Mouse (Mus musculus) monocyte, adult 59 days (primary cell): ENCODE data around the gene 9030025P20Rik. TPM values are rescaled to one million over a fixed set of nuclear protein-coding genes. Genes with fewer than 3 reads are reported as not detected.

Experiments
- total RNA-seq, 2 experiments: library from RNA; stranded (reverse); gene quantifications; one replicate each; pipeline ENCODE4 v1.2.4; 2023

The 9030025P20Rik gene
- total RNA-seq: 10 to 100 TPM; 22.5 to 25.9 TPM

DNA sequence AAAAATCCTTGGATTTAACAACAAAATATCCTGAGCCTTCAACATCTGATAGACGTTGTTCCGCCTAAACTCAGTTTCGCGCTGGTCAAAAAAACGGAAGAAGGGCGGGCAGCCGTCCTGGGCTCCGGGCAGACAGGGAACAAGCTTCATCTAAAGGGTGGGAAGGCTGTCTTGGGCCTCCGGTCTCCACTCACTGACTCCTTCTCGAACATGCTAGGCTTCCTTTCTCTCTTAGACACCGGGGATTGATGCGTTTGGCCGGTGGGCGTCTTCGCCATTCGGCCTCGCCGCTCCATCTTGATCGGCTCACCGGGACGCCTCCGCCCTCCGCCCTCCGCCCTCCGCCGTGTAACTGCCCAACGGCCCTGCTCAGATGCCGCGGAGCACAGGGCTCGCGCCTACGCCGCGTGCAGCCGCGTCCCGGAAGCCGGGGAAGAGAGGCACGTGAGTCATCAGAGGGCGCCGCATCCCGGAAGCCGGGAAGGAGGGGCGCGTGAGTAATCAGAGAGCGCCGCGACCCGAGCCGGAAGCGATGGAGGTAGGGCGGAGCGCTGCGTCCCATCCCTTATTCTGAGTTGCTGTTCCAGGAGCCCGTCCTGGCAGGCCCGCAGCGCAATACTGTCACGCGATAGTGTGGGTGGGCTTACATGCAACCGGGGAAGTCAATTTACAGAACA, at the start of gene 9030025P20Rik, which contains the start of gene Gm3417:
9030025P20Rik (plus strand) TSS at position 107 of the 677 bp plus-strand sequence.
Gm3417 (minus strand) TSS at position 429 of the 677 bp plus-strand sequence.

GRCm38 (mm10) chr17:14943009-14943728, 35.1 kb upstream of the 9030025P20Rik start, which contains the start of the genes Wdr27 and 1600012H06Rik:
Gene Wdr27, minus strand, starts transcription at chr17:14943158.
Gene 1600012H06Rik, plus strand, starts transcription at chr17:14943184.

GRCm38 (mm10) chr17:14960951-14961556, 17.2 kb upstream of the 9030025P20Rik start, which contains the start of gene Phf10:
Gene Phf10, minus strand, starts transcription at chr17:14961273.

GRCm38 (mm10) chr17:15009706-15010413, 31.6 kb downstream of the 9030025P20Rik start, which contains the start of gene Gm3435:
Gene Gm3435, plus strand, starts transcription at chr17:15010176.

Other genes with a start within 250 kb of the 9030025P20Rik start
- gene Wdr27, start 35.3 kb upstream of the 9030025P20Rik start, total RNA-seq: not detected
- gene 1600012H06Rik, start 35.3 kb upstream of the 9030025P20Rik start, total RNA-seq: 10 to 100 TPM; 23.4 to 23.7 TPM
- gene Phf10, start 17.2 kb upstream of the 9030025P20Rik start, total RNA-seq: 10 to 100 TPM; 50.6 to 56.1 TPM
- not detected for gene Gm3417, start 322 bp downstream of the 9030025P20Rik start, total RNA-seq
- 1 to 10 TPM; 6.8 to 9.2 TPM for gene Gm3435, start 31.7 kb downstream of the 9030025P20Rik start, total RNA-seq
- gene Ermard, start 62.7 kb downstream of the 9030025P20Rik start, total RNA-seq: 100 to 1,000 TPM; 112 to 121 TPM
- not detected for gene Tcte3, start 63.0 kb downstream of the 9030025P20Rik start, total RNA-seq
- 1 to 10 TPM; 7.2 to 8.0 TPM for gene Gm3448, start 63.1 kb downstream of the 9030025P20Rik start, total RNA-seq